Comparison of ENCODE assay signal across 8 mouse cellular contexts in the genomic region with DNA sequence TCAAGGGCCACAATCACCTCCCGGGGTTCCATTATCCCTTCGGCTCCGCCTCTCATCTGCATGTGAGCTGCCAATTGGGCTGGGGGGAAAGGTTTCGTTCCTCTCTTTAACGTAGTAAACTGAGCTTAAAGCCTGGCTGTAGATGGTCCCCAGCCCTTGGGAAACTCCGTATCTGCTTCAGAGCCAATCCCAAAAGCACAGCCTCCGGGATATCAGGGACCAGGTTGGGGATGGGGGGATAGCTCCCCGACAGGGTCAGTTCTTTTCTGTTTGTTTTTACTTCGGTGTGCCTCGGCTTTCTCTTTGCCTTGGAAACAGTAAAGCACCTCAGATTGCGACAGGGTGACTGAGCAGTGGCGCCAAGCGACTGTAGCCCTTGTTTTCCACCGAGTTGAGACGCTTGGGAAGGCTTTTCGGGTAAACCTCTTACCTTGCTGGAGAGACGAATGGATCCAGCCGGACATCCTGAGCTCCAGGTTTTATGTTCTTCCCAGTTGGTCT.
DNase-seq lines count a peak whose midpoint lies in the region; ATAC-seq and TF ChIP-seq lines count a peak whose summit lies in the region.

No protein-coding gene starts in this region.

- H3K4me1 ChIP-seq in heart, embryonic 15.5 days (replicated peaks): 0 out of 2 replicates have a peak, but pooled peaks cover 5% of the 10 kb centered on the region
- H3K4me1 ChIP-seq in heart, adult 2 months (ENCODE audit: control insufficient read depth, insufficient read depth, low read length): no peaks in the 10 kb centered on the region
- peaks cover 12% of the 10 kb centered on the region for H3K4me1 ChIP-seq in hindbrain, embryonic 13.5 days (replicated peaks)
- peaks cover 7% of the 10 kb centered on the region; the same call in 1 of the 2 replicates for H3K4me1 ChIP-seq in midbrain, embryonic 15.5 days

- DNase-seq in heart, adult 2 months: no peak
- peak; percentile 15 to 19 for DNase-seq in adrenal gland, postnatal 36 days
- DNase-seq in urinary bladder, postnatal 25 days (ENCODE audit: low spot score): no peak
- DNase-seq in layer of hippocampus, adult 11-12 months (ENCODE audit: low spot score): no peak
- DNase-seq in cerebellum, adult 11 months: no peak

- peak overlapping the region; percentile 47 for H3K4me3 ChIP-seq in heart, embryonic 15.5 days
- H3K4me3 ChIP-seq in heart, adult 2 months: no peak overlapping the region
- H3K4me3 ChIP-seq in hindbrain, embryonic 13.5 days: peak overlapping the region; percentile 29
- H3K4me3 ChIP-seq in midbrain, embryonic 15.5 days: peak overlapping the region; percentile 12

- WGBS in heart, embryonic 15.5 days: 3% methylated on average over 18 of the region's 18 CpGs
- 1% methylated on average over 18 of the region's 18 CpGs for WGBS in heart, adult 2 months
- 1% methylated on average over 18 of the region's 18 CpGs for WGBS in hindbrain, embryonic 13.5 days
- 1% methylated on average over 18 of the region's 18 CpGs for WGBS in midbrain, embryonic 15.5 days

- no peak for TF ChIP-seq POLR2A in heart, adult 2 months (IDR thresholded peaks at IDR 0.05; ENCODE audit: insufficient read depth, low read depth, low read length)

- no peak overlapping the region for H3K27ac ChIP-seq in heart, embryonic 15.5 days
- H3K27ac ChIP-seq in heart, adult 2 months: no peak overlapping the region
- no peak overlapping the region for H3K27ac ChIP-seq in hindbrain, embryonic 13.5 days
- no peak overlapping the region for H3K27ac ChIP-seq in midbrain, embryonic 15.5 days

- H3K9ac ChIP-seq in heart, embryonic 15.5 days: peak overlapping the region; percentile 40; the same call in 1 of the 2 replicates
- no peak overlapping the region for H3K9ac ChIP-seq in heart, adult 2 months (ENCODE audit: low read depth, low read length)
- peak overlapping the region; percentile 59 for H3K9ac ChIP-seq in hindbrain, embryonic 13.5 days
- 0 out of 2 replicates have a peak overlapping the region, but pooled peaks have one; percentile 16 for H3K9ac ChIP-seq in midbrain, embryonic 15.5 days

- no peak for TF ChIP-seq CTCF in heart, adult 2 months (IDR thresholded peaks at IDR 0.05)

- no peak for TF ChIP-seq EP300 in heart, adult 2 months (IDR thresholded peaks at IDR 0.05; ENCODE audit: insufficient read depth, low read depth, low read length)

- no peaks in the 10 kb centered on the region for H3K36me3 ChIP-seq in heart, embryonic 15.5 days
- no peaks in the 10 kb centered on the region for H3K36me3 ChIP-seq in heart, adult 2 months (ENCODE audit: control insufficient read depth, insufficient read depth, low read length)
- H3K36me3 ChIP-seq in hindbrain, embryonic 13.5 days: no peaks in the 10 kb centered on the region
- H3K36me3 ChIP-seq in midbrain, embryonic 15.5 days (replicated peaks): no peaks in the 10 kb centered on the region

- no peaks in the 10 kb centered on the region for H3K79me2 ChIP-seq in heart, adult 2 months (replicated peaks; ENCODE audit: control insufficient read depth, insufficient read depth, low read length)

- peak overlapping the region; percentile 68 for H3K4me2 ChIP-seq in heart, embryonic 15.5 days
- H3K4me2 ChIP-seq in hindbrain, embryonic 13.5 days: peak overlapping the region; percentile 55
- H3K4me2 ChIP-seq in midbrain, embryonic 15.5 days: peak overlapping the region; percentile 45

- H3K27me3 ChIP-seq in heart, embryonic 15.5 days: peaks cover 31% of the 10 kb centered on the region
- no peaks in the 10 kb centered on the region for H3K27me3 ChIP-seq in heart, adult 2 months (ENCODE audit: control insufficient read depth, insufficient read depth, low read length)
- H3K27me3 ChIP-seq in hindbrain, embryonic 13.5 days: peaks cover 43% of the 10 kb centered on the region
- H3K27me3 ChIP-seq in midbrain, embryonic 15.5 days (replicated peaks): peaks cover 22% of the 10 kb centered on the region

- intact Hi-C loops in heart, adult 2 months (cut with DNase I): no loop called here

- no peak for ATAC-seq in heart, embryonic 15.5 days (replicated peaks; ENCODE audit: insufficient number of reproducible peaks, insufficient read depth, low FRiP score, low read depth)
- ATAC-seq in hindbrain, embryonic 13.5 days (ENCODE audit: low FRiP score): no peak
- ATAC-seq in midbrain, embryonic 15.5 days (replicated peaks): no peak

- no peaks in the 10 kb centered on the region for H3K9me3 ChIP-seq in heart, embryonic 15.5 days (replicated peaks)
- H3K9me3 ChIP-seq in hindbrain, embryonic 13.5 days: no peaks in the 10 kb centered on the region
- no peaks in the 10 kb centered on the region for H3K9me3 ChIP-seq in midbrain, embryonic 15.5 days

Comparison
In these comparisons a context has a peak if more than half of its experiments do, and no peak if none do; other contexts are left out.
1. DNase-seq: peak in adrenal gland, postnatal 36 days (2 of 2); none in heart, adult 2 months (0 of 2), urinary bladder, postnatal 25 days (single experiment), layer of hippocampus, adult 11-12 months (single experiment) and cerebellum, adult 11 months (single experiment).
2. Peak in every context shown above with its lines, with median percentiles within 50 percentile points of each other: H3K4me2 ChIP-seq.